Mouse (Mus musculus): ENCODE data around the gene Mef2d. TPM values are rescaled to one million over a fixed set of nuclear protein-coding genes. Genes with fewer than 3 reads are reported as not detected.

Gene Mef2d
- polyA plus RNA-seq, 1 experiment: 60.2 TPM

- TF ChIP-seq FLI1 (IDR thresholded peaks at IDR 0.05; ENCODE audit: low read length): no peak
- TF ChIP-seq GATA1 (IDR thresholded peaks at IDR 0.05; ENCODE audit: borderline replicate concordance, low read length): no peak
- Histone ChIP-seq H3K4me3 (replicated peaks) (no peak overlapping the region), H3K27me3 (replicated peaks) (no peaks in the 10 kb centered on the region), H3K4me1 (peaks cover 53% of the 10 kb centered on the region), H3K36me3 (replicated peaks; ENCODE audit: low read length) (peaks cover 97% of the 10 kb centered on the region), H3K9me3 (no peaks in the 10 kb centered on the region)
These were observed 16.8 kb downstream of the Mef2d start for GRCm38 (mm10) chr3:88158991-88159390.

DNA sequence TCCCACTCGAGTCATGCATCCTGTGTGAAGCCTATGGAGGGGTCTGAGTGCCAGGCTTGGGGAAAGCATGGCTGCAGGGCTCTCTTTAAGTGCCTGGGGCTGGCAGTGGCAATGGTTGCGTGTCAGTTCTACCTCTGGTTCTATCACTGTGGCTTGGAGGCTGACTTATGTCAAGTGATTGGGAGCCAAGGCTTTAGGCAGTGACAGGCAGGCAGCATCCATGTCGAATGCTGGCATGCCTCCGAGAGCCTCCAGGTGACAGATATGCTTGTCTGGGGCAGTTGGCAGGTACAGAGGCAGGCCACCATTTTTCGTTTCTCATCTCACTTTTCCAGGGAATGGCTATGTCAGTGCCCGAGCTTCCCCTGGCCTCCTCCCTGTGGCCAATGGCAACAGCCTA lies 18.7 kb downstream of the Mef2d start:
- H3K4me1 ChIP-seq: peaks cover 44% of the 10 kb centered on the region
- no peak overlapping the region for H3K4me3 ChIP-seq (replicated peaks)
- H3K36me3 ChIP-seq (replicated peaks; ENCODE audit: low read length): peaks cover 98% of the 10 kb centered on the region
- H3K9me3 ChIP-seq: no peaks in the 10 kb centered on the region
- H3K27me3 ChIP-seq (replicated peaks): no peaks in the 10 kb centered on the region
- TF ChIP-seq FLI1 (IDR thresholded peaks at IDR 0.05; ENCODE audit: low read length): no peak
- no peak for TF ChIP-seq GATA1 (IDR thresholded peaks at IDR 0.05; ENCODE audit: borderline replicate concordance, low read length)

DNA sequence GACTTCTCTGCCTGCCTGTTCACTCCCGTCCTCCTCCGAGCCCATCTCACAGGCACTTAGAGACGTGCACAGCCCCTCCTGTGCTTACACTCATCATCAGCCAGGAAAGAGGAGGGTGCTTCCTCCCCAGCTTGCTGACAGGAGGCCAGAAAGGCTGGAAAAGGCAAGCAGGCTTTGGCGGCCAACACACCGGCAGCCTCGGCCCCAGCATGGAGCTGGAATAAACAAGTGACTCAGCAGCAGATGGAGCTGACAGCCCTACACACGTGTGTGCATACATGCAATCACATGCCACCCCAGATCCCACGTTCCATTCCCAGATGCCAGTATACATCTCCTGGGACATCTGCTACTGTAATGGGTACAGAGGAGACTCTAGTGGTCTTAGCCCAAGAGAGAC lies 20.1 kb downstream of the Mef2d start:
- no peaks in the 10 kb centered on the region for H3K27me3 ChIP-seq (replicated peaks)
- no peak overlapping the region for H3K4me3 ChIP-seq (replicated peaks)
- H3K36me3 ChIP-seq (replicated peaks; ENCODE audit: low read length): peaks cover 98% of the 10 kb centered on the region
- no peak for TF ChIP-seq GATA1 (IDR thresholded peaks at IDR 0.05; ENCODE audit: borderline replicate concordance, low read length)
- TF ChIP-seq FLI1 (IDR thresholded peaks at IDR 0.05; ENCODE audit: low read length): no peak
- no peaks in the 10 kb centered on the region for H3K9me3 ChIP-seq
- H3K4me1 ChIP-seq: peaks cover 41% of the 10 kb centered on the region

GRCm38 (mm10) chr3:88162811-88163210 lies 20.6 kb downstream of the Mef2d start:
- Histone ChIP-seq H3K36me3 (replicated peaks; ENCODE audit: low read length) (peaks cover 98% of the 10 kb centered on the region), H3K4me1 (peaks cover 44% of the 10 kb centered on the region), H3K4me3 (replicated peaks) (no peak overlapping the region), H3K27me3 (replicated peaks) (no peaks in the 10 kb centered on the region), H3K9me3 (no peaks in the 10 kb centered on the region)
- TF ChIP-seq FLI1 (IDR thresholded peaks at IDR 0.05; ENCODE audit: low read length) (no peak), GATA1 (IDR thresholded peaks at IDR 0.05; ENCODE audit: borderline replicate concordance, low read length) (no peak)

DNA sequence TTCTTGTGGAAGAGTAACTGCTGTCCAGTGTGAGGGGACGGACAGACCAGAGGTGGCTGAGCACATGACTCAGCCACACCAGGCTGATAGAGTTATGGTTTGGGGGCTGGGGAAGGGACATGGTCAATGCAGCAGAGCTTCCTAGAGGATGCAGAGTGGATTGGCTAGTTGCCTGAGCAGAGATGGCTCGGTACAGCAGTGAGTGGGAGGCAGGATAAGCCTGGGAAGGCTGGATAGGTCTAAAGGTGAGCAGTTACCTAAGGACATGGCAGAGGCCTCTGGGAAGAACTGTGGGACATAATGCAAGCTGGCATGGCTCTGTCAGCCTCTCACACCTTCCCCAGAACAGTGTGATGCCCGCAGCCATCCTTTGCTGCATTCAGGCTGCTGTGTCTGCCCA lies 21.7 kb downstream of the Mef2d start:
- H3K4me3 ChIP-seq (replicated peaks): no peak overlapping the region
- peaks cover 98% of the 10 kb centered on the region for H3K36me3 ChIP-seq (replicated peaks; ENCODE audit: low read length)
- H3K4me1 ChIP-seq: peaks cover 45% of the 10 kb centered on the region
- H3K9me3 ChIP-seq: no peaks in the 10 kb centered on the region
- H3K27me3 ChIP-seq (replicated peaks): no peaks in the 10 kb centered on the region
- TF ChIP-seq FLI1 (IDR thresholded peaks at IDR 0.05; ENCODE audit: low read length): no peak
- TF ChIP-seq GATA1 (IDR thresholded peaks at IDR 0.05; ENCODE audit: borderline replicate concordance, low read length): no peak

DNA sequence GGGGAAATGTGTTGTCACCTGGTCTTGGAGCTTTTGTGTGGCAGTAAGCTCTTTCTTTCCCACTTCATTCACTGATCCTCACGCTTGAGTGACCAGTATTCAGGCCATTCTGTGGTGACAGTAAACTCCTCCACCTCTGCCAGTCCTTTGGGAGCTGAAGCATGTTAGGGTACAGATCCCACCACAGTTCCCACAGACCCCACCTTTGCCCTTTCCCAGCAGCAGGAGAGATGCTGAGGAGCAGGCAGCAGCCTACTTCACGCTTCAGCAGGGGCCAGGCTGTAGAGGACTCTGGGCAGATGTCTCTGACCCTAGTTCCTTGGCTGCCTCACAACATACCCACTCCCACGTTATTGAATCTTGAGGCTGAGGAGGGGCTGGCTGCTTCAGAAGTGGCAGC lies 22.1 kb downstream of the Mef2d start:
- no peak overlapping the region for H3K4me3 ChIP-seq (replicated peaks)
- TF ChIP-seq GATA1 (IDR thresholded peaks at IDR 0.05; ENCODE audit: borderline replicate concordance, low read length) (no peak), FLI1 (IDR thresholded peaks at IDR 0.05; ENCODE audit: low read length) (no peak)

DNA sequence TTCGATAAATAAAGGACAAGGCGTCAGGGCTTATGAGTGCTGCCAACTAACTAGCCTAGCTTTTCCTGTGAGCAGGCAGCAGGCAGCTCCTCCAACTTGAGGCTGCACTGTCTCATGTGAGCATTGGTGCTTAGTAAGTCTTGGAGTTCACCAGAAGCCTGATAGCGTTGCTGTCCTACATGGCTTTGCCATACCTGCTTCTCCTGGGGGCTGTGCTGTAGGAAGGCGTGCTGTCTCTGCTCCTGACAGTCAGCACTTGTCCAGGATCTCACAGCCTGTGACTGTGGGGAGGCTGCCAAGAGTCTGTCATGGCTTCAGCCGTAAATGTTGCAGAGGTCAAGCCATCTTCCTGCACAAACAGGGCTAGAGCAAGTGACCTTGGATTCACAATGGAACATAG lies 23.9 kb downstream of the Mef2d start:
- Histone ChIP-seq H3K9me3 (no peaks in the 10 kb centered on the region), H3K4me1 (peaks cover 38% of the 10 kb centered on the region), H3K36me3 (replicated peaks; ENCODE audit: low read length) (peaks cover 98% of the 10 kb centered on the region), H3K4me3 (replicated peaks) (no peak overlapping the region), H3K27me3 (replicated peaks) (no peaks in the 10 kb centered on the region)
- TF ChIP-seq GATA1 (IDR thresholded peaks at IDR 0.05; ENCODE audit: borderline replicate concordance, low read length) (no peak), FLI1 (IDR thresholded peaks at IDR 0.05; ENCODE audit: low read length) (no peak)

More for the DNA sequence above, 22.1 kb downstream of the Mef2d start:
- Histone ChIP-seq H3K9me3 (no peaks in the 10 kb centered on the region), H3K27me3 (replicated peaks) (no peaks in the 10 kb centered on the region), H3K4me1 (peaks cover 41% of the 10 kb centered on the region), H3K36me3 (replicated peaks; ENCODE audit: low read length) (peaks cover 98% of the 10 kb centered on the region)

DNA sequence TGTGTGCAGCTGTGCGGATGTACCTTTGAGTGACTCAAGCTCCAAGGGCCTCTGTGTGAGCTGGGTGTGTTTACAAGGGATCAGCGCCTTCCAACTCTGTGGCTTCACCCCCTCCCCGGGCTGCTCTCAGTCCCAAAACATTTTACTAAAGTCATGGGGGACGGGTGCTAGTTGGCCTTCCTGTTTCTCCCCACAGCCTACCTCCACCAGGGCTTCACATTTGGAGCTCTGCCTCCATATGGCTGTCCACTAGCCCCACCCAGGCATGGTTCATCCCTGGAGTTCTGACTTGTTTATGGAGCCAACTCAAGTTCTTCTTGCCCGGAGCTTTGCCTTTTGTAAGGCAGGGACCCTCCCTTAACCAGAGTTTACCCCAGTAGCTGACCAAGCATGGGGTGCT lies 28.2 kb downstream of the Mef2d start:
- H3K9me3 ChIP-seq: no peaks in the 10 kb centered on the region
- H3K27me3 ChIP-seq (replicated peaks): no peaks in the 10 kb centered on the region
- peaks cover 97% of the 10 kb centered on the region for H3K36me3 ChIP-seq (replicated peaks; ENCODE audit: low read length)
- TF ChIP-seq FLI1 (IDR thresholded peaks at IDR 0.05; ENCODE audit: low read length) (no peak), GATA1 (IDR thresholded peaks at IDR 0.05; ENCODE audit: borderline replicate concordance, low read length) (no peak)
- peaks cover 50% of the 10 kb centered on the region for H3K4me1 ChIP-seq
- no peak overlapping the region for H3K4me3 ChIP-seq (replicated peaks)

GRCm38 (mm10) chr3:88172440-88172839 lies 30.3 kb downstream of the Mef2d start:
- Histone ChIP-seq H3K36me3 (replicated peaks; ENCODE audit: low read length) (peaks cover 82% of the 10 kb centered on the region), H3K9me3 (no peaks in the 10 kb centered on the region), H3K4me1 (peaks cover 53% of the 10 kb centered on the region), H3K4me3 (replicated peaks) (no peak overlapping the region), H3K27me3 (replicated peaks) (no peaks in the 10 kb centered on the region)
- TF ChIP-seq GATA1 (IDR thresholded peaks at IDR 0.05; ENCODE audit: borderline replicate concordance, low read length) (no peak), FLI1 (IDR thresholded peaks at IDR 0.05; ENCODE audit: low read length) (no peak)

- no peak overlapping the region for H3K4me3 ChIP-seq (replicated peaks)
- peaks cover 46% of the 10 kb centered on the region for H3K4me1 ChIP-seq
- no peaks in the 10 kb centered on the region for H3K27me3 ChIP-seq (replicated peaks)
- H3K36me3 ChIP-seq (replicated peaks; ENCODE audit: low read length): peaks cover 73% of the 10 kb centered on the region
- H3K9me3 ChIP-seq: no peaks in the 10 kb centered on the region
- no peak for TF ChIP-seq FLI1 (IDR thresholded peaks at IDR 0.05; ENCODE audit: low read length)
- no peak for TF ChIP-seq GATA1 (IDR thresholded peaks at IDR 0.05; ENCODE audit: borderline replicate concordance, low read length)
These were observed 31.2 kb downstream of the Mef2d start for GRCm38 (mm10) chr3:88173375-88173774.

GRCm38 (mm10) chr3:88174894-88175293 lies 32.7 kb downstream of the Mef2d start:
- no peak for TF ChIP-seq GATA1 (IDR thresholded peaks at IDR 0.05; ENCODE audit: borderline replicate concordance, low read length)
- TF ChIP-seq FLI1 (IDR thresholded peaks at IDR 0.05; ENCODE audit: low read length): no peak
- no peaks in the 10 kb centered on the region for H3K27me3 ChIP-seq (replicated peaks)
- H3K4me3 ChIP-seq (replicated peaks): no peak overlapping the region
- peaks cover 44% of the 10 kb centered on the region for H3K4me1 ChIP-seq
- no peaks in the 10 kb centered on the region for H3K9me3 ChIP-seq
- H3K36me3 ChIP-seq (replicated peaks; ENCODE audit: low read length): peaks cover 58% of the 10 kb centered on the region
